Mouse (Mus musculus) stomach, postnatal 0 days (tissue): Measurements from ENCODE around the gene Rapgef3.

Source experiments
- CTCF ChIP-seq: IDR thresholded peaks from 2 replicates; pipeline ENCODE4 v1.5.1; 2016; ENCODE audit warnings: antibody characterized with exemption, low read depth, mild to moderate bottlenecking, moderate library complexity
- EP300 ChIP-seq: optimal IDR thresholded peaks from 2 replicates; pipeline ENCODE3; 2016; ENCODE audit warnings: antibody characterized with exemption

DNA sequence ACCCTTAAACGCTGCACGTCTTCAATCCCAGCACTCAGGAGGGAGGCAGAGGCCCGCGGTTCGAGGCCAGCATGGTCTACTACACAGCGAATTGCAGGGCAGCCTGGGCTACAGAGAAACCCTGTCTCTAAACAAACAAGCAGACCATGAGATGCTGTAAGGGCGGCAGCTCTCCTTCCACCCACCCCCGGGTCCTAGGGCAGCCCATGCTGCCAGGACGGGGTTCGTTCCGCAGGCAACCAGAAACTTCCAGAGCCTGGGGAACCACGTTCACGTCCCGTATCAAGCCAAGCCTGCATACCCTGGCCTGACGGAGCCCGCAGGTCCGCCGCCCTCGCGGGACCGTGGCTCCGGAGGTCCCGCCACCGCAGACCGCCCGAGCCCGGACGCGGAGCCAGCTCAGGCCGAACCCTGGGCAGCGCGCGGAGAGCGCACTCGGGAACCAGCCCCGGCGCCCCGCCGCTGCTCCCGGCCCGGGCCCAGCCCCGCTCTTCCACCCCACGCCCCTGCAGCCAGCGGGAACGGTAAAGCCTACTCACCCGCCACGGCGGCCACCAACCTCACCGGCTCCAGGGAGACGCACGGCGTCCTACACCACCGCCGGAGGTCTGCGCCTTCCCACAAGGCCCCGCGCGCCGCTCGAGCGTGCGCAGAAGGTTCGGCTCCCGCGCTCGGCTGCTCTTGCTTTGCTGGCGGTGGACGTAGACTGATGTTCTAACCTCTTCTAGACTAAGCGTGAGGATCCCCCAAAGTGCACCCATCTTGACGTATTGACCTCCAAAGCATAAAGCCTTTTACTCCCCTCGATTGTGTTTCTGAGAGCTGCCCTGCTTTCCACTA is 62.3 kb downstream of the Rapgef3 start, which contains the start of gene Rpap3:
- TF ChIP-seq CTCF: peak; percentile 6; the same call in 1 of the 2 replicates
- TF ChIP-seq EP300: no peak
